ENCODE assay signal across 9 mouse cellular contexts in genomic region chr16:74410125-74410524, GRCm38 (mm10). TPM values are rescaled to one million over a fixed set of nuclear protein-coding genes. Genes with fewer than 3 reads are reported as not detected.
DNase-seq lines count a peak whose midpoint lies in the region; ATAC-seq and TF ChIP-seq lines count a peak whose summit lies in the region.
"Had no signal": no experiment of that assay in that cellular context is flagged by ENCODE, and none has a peak within 500 bp of the region (broad histone marks: within the 10 kb centered on the region; RNA-seq: fewer than 3 reads in every experiment).

No protein-coding gene starts in this region.

- no peaks in the 10 kb centered on the region; the same call in 1 of the 2 replicates for H3K27me3 ChIP-seq in kidney, adult 2 months (replicated peaks; ENCODE audit: control insufficient read depth, insufficient read depth, low read length)
- H3K27me3 ChIP-seq in forebrain, embryonic 13.5 days, result no peaks in the 10 kb centered on the region
- H3K27me3 ChIP-seq in midbrain, embryonic 14.5 days (ENCODE audit: control insufficient read depth, insufficient read depth, low read length), result no peaks in the 10 kb centered on the region

- WGBS in kidney, adult 2 months, result 21% methylated on average over 6 of the region's 6 CpGs
- 7% methylated on average over 6 of the region's 6 CpGs for WGBS in forebrain, embryonic 13.5 days
- WGBS in midbrain, embryonic 14.5 days, result 25% methylated on average over 6 of the region's 6 CpGs

- H3K4me2 ChIP-seq in forebrain, embryonic 13.5 days, result peak overlapping the region; percentile 82
- peak overlapping the region; percentile 91 for H3K4me2 ChIP-seq in midbrain, embryonic 14.5 days (ENCODE audit: low read length)

- TF ChIP-seq CTCF in kidney, adult 2 months (conservative IDR thresholded peaks at IDR 0.05; ENCODE audit: insufficient read depth, insufficient read length, low read depth, low read length), result no peak

- peak; percentile 2 for DNase-seq in kidney, adult 2 months
- DNase-seq in kidney, adult 9 months, result no peak
- peak; percentile 5 for DNase-seq in kidney, postnatal 14 days
- peak; percentile 61 for DNase-seq in midbrain, embryonic 14.5 days
- DNase-seq in yolk sac, embryonic 10.5 days (ENCODE audit: low spot score), result no peak
- DNase-seq in layer of hippocampus, adult 11-12 months (ENCODE audit: low spot score), result no peak
- no peak for DNase-seq in adrenal gland, adult 2 months

- peak overlapping the region; percentile 52 for H3K4me3 ChIP-seq in kidney, adult 2 months (ENCODE audit: insufficient read depth, low read depth, low read length)
- H3K4me3 ChIP-seq in forebrain, embryonic 13.5 days, result peak overlapping the region; percentile 66
- peak overlapping the region; percentile 69 for H3K4me3 ChIP-seq in midbrain, embryonic 14.5 days (replicated peaks; ENCODE audit: low read depth, low read length)

- H3K4me1 ChIP-seq in kidney, adult 2 months (ENCODE audit: control insufficient read depth, insufficient read depth, low read length), result 0 out of 2 replicates have a peak, but pooled peaks cover 3% of the 10 kb centered on the region
- H3K4me1 ChIP-seq in forebrain, embryonic 13.5 days, result peaks cover 17% of the 10 kb centered on the region; the same call in 1 of the 2 replicates
- H3K4me1 ChIP-seq in midbrain, embryonic 14.5 days (ENCODE audit: control insufficient read depth, insufficient read depth, low read length), result 0 out of 2 replicates have a peak, but pooled peaks cover 2% of the 10 kb centered on the region

- no peak for TF ChIP-seq POLR2A in kidney, adult 2 months (IDR thresholded peaks at IDR 0.05; ENCODE audit: low read depth, low read length)

- no peaks in the 10 kb centered on the region for H3K36me3 ChIP-seq in kidney, adult 2 months (ENCODE audit: control insufficient read depth, insufficient read depth, low read length)
- H3K36me3 ChIP-seq in forebrain, embryonic 13.5 days (ENCODE audit: poor library complexity, severe bottlenecking), result no peaks in the 10 kb centered on the region
- H3K36me3 ChIP-seq in midbrain, embryonic 14.5 days (ENCODE audit: control insufficient read depth, insufficient read depth, low read length), result no peaks in the 10 kb centered on the region

- peak overlapping the region; percentile 80 for H3K9ac ChIP-seq in forebrain, embryonic 13.5 days
- peak overlapping the region; percentile 78 for H3K9ac ChIP-seq in midbrain, embryonic 14.5 days (replicated peaks; ENCODE audit: low read length)

- H3K27ac ChIP-seq in kidney, adult 2 months (ENCODE audit: insufficient read depth, low read depth, low read length), result no peak overlapping the region
- H3K27ac ChIP-seq in forebrain, embryonic 13.5 days, result peak overlapping the region; percentile 2
- H3K27ac ChIP-seq in midbrain, embryonic 14.5 days (replicated peaks; ENCODE audit: low read depth, low read length), result peak overlapping the region; percentile 91
- H3K27ac ChIP-seq: macrophage had no signal

- ATAC-seq in forebrain, embryonic 13.5 days, result no peak
- no peak for ATAC-seq in midbrain, embryonic 14.5 days (ENCODE audit: low FRiP score, low TSS enrichment)

- no peaks in the 10 kb centered on the region for H3K9me3 ChIP-seq in forebrain, embryonic 13.5 days (replicated peaks)
- no peaks in the 10 kb centered on the region for H3K9me3 ChIP-seq in midbrain, embryonic 14.5 days (ENCODE audit: control insufficient read depth, low read length)

RNA-seq across cellular contexts. Expression of gene Robo2, which starts 1.5 kb away (rescaled TPM):
- polyA plus RNA-seq in kidney, adult 2 months (2012; rRNA removed), result 15.3 and 17.1 TPM in 2 replicates
- 63.1 and 68.5 TPM in 2 replicates for polyA plus RNA-seq in forebrain, embryonic 13.5 days (2015; fragmentation: Nextera tagmentation; extraction: Ambion mirVana)
- 85.1 and 123 TPM in 2 replicates for polyA plus RNA-seq in midbrain, embryonic 14.5 days (2014; fragmentation: Nextera tagmentation; extraction: Ambion mirVana)
- 1 to 10 TPM; 3.4 to 4.2 TPM for total RNA-seq in adrenal gland, adult 2 months (2021)
- polyA plus RNA-seq in adrenal gland, adult 2 months (2012; rRNA removed), result 1.2 TPM in 2 replicates

Comparison
In these comparisons a context has a peak if more than half of its experiments do, and no peak if none do; other contexts are left out.
1. DNase-seq: peak in kidney, adult 2 months (single experiment), kidney, postnatal 14 days (single experiment) and midbrain, embryonic 14.5 days (single experiment); none in kidney, adult 9 months (single experiment), yolk sac, embryonic 10.5 days (single experiment), layer of hippocampus, adult 11-12 months (single experiment) and adrenal gland, adult 2 months (single experiment).
2. Peak in every context shown above with its lines, with median percentiles within 50 percentile points of each other: H3K4me3 ChIP-seq.